Mouse (Mus musculus) embryonic fibroblast, embryonic 13.5 days (primary cell): ENCODE results near the gene Ccdc183.

Experiments used
- CTCF ChIP-seq: IDR thresholded peaks from 2 replicates; pipeline ENCODE4 v1.5.1; 2011; ENCODE audit warnings: mild to moderate bottlenecking, control low read depth, low read length, moderate library complexity, borderline replicate concordance; ENCODE audit not compliant: insufficient read depth
- POLR2A ChIP-seq: IDR thresholded peaks from 2 replicates; pipeline ENCODE4 v1.6.1; 2011; ENCODE audit warnings: low read depth, mild to moderate bottlenecking, control low read depth, low read length, moderate library complexity

GRCm38 (mm10) chr2:25575432-25576027 is 41.9 kb downstream of the Ccdc183 start:
- TF ChIP-seq CTCF: no peak
- no peak for TF ChIP-seq POLR2A
